Comparison of ENCODE assay signal across 12 mouse cellular contexts in the genomic region with DNA sequence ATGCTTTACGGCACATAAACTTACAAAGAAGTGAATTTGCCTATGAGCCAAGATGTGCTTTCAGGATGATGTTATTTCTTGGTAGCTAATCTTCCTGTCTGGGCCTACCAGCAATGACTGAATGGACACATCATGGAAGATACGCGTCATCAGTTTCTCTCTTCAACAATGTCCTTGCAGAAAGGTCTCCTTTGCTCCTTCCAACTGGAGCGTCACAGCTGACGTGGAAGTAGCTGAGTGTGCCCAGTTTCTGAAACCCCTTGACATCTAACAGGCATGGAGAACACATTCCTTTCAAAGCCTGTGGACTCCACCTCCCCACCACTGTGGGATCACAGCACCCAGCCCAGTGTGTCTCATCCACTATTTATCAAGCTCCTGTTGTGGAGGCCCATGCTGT. TPM values are rescaled to one million over a fixed set of nuclear protein-coding genes. Genes with fewer than 3 reads are reported as not detected.
DNase-seq lines count a peak whose midpoint lies in the region; TF ChIP-seq lines count a peak whose summit lies in the region.
"Had no signal": no experiment of that assay in that cellular context is flagged by ENCODE, and none has a peak within 500 bp of the region (broad histone marks: within the 10 kb centered on the region; RNA-seq: fewer than 3 reads in every experiment).

No protein-coding gene starts in this region.

- H3K27ac ChIP-seq in kidney, adult 2 months (ENCODE audit: insufficient read depth, low read depth, low read length) = no peak overlapping the region
- no peak overlapping the region for H3K27ac ChIP-seq in layer of hippocampus, adult 2 months
- H3K27ac ChIP-seq: forebrain, embryonic 10.5 days; neural tube, embryonic 12.5 days had no signal

- peak; percentile 22 for DNase-seq in adrenal gland, adult 2 months
- DNase-seq in adrenal gland, postnatal 36 days = no peak
- peak; percentile 25 for DNase-seq in kidney, adult 2 months
- no peak for DNase-seq in kidney, postnatal 4 days
- DNase-seq in heart, postnatal 4 days = peak; percentile 31
- peak; percentile 76 for DNase-seq in lung, postnatal 36 days
- no peak for DNase-seq in liver
- no peak for DNase-seq in layer of hippocampus, adult 2 months (ENCODE audit: low spot score in 2 of 2)
- DNase-seq: layer of hippocampus, postnatal 36 days had no signal

- no peak for TF ChIP-seq POLR2A in kidney, adult 2 months (IDR thresholded peaks at IDR 0.05; ENCODE audit: low read depth, low read length)

- no peaks in the 10 kb centered on the region for H3K36me3 ChIP-seq in kidney, adult 2 months (ENCODE audit: control insufficient read depth, insufficient read depth, low read length)
- H3K36me3 ChIP-seq: forebrain, embryonic 10.5 days; neural tube, embryonic 12.5 days had no signal

- H3K27me3 ChIP-seq in kidney, adult 2 months (replicated peaks; ENCODE audit: control insufficient read depth, insufficient read depth, low read length) = no peaks in the 10 kb centered on the region

- no peaks in the 10 kb centered on the region for H3K4me1 ChIP-seq in kidney, adult 2 months (ENCODE audit: control insufficient read depth, insufficient read depth, low read length)

- 92% methylated on average over 5 of the region's 5 CpGs for WGBS in kidney, adult 2 months

- no peak overlapping the region for H3K4me3 ChIP-seq in kidney, adult 2 months (ENCODE audit: insufficient read depth, low read depth, low read length)
- no peak overlapping the region; the same call in 1 of the 2 replicates for H3K4me3 ChIP-seq in layer of hippocampus, adult 2 months
- H3K4me3 ChIP-seq: megakaryocyte, embryonic 14.5 days had no signal

- TF ChIP-seq CTCF in kidney, adult 2 months (conservative IDR thresholded peaks at IDR 0.05; ENCODE audit: insufficient read depth, insufficient read length, low read depth, low read length) = no peak
- no peak for TF ChIP-seq CTCF in layer of hippocampus, adult 2 months (conservative IDR thresholded peaks at IDR 0.05)

RNA-seq across cellular contexts. Expression of a gene that starts 2.2 kb away (rescaled TPM):
- 10 to 100 TPM; 14.4 to 23.5 TPM for total RNA-seq in adrenal gland, adult 2 months (2021)
- 11.3 and 13.5 TPM in 2 replicates for polyA plus RNA-seq in adrenal gland, adult 2 months (2012; rRNA removed)
- 10 to 100 TPM; 10.8 to 68.2 TPM for total RNA-seq in adrenal gland, postnatal 36 days (2021)
- 6.2 and 6.6 TPM in 2 replicates for polyA plus RNA-seq in kidney, adult 2 months (2012; rRNA removed)
- total RNA-seq in heart, postnatal 4 days (2021) = 10 to 100 TPM; 20.9 to 23.3 TPM
- 100 to 1,000 TPM; 110 to 120 TPM for total RNA-seq in layer of hippocampus, adult 2 months (2021)

Comparison
In these comparisons a context has a peak if more than half of its experiments do, and no peak if none do; other contexts are left out.
1. DNase-seq: peak in adrenal gland, adult 2 months (single experiment), kidney, adult 2 months (single experiment), heart, postnatal 4 days (single experiment) and lung, postnatal 36 days (single experiment); none in adrenal gland, postnatal 36 days (0 of 2), kidney, postnatal 4 days (0 of 2), liver (single experiment) and layer of hippocampus, adult 2 months (0 of 2).